Mouse (Mus musculus): Measurements from ENCODE around the gene Brap. TPM values are rescaled to one million over a fixed set of nuclear protein-coding genes. Genes with fewer than 3 reads are reported as not detected.

Gene Brap
- total and polyA plus RNA-seq, 2 experiments: 48.1 to 95.5 TPM

- Histone ChIP-seq H3K4me1 (ENCODE audit: control insufficient read depth, insufficient read depth, low read length) (peaks cover 31% of the 10 kb centered on the region), H3K79me2 (ENCODE audit: control insufficient read depth, insufficient read depth, low read length) (no peaks in the 10 kb centered on the region; the same call in 1 of the 2 replicates), H3K4me3 (ENCODE audit: insufficient read depth, low read depth, low read length) (no peak overlapping the region), H3K27ac (replicated peaks; ENCODE audit: insufficient read depth, low read depth, low read length) (no peak overlapping the region), H3K27me3 (ENCODE audit: control insufficient read depth, insufficient read depth, low read length) (no peaks in the 10 kb centered on the region), H3K9ac (ENCODE audit: low read depth, low read length) (no peak overlapping the region), H3K36me3 (ENCODE audit: control insufficient read depth, insufficient read depth, low read length) (no peaks in the 10 kb centered on the region)
- TF ChIP-seq POLR2A (IDR thresholded peaks at IDR 0.05; ENCODE audit: extremely low read depth, insufficient read depth, low read length): no peak
- no peak for TF ChIP-seq CTCF (IDR thresholded peaks at IDR 0.05; ENCODE audit: low read depth, low read length)
- DNase-seq (ENCODE audit: extremely low read depth, low read depth, low spot score): no peak
- WGBS: 98% methylated on average over 4 of the region's 4 CpGs
Measured at GRCm38 (mm10) chr5:121692897-121693296, 32.5 kb downstream of the Brap start.

GRCm38 (mm10) chr5:121696761-121697160, 36.4 kb downstream of the Brap start:
- WGBS: 86% methylated on average over 6 of the region's 6 CpGs
- H3K36me3 ChIP-seq (ENCODE audit: control insufficient read depth, insufficient read depth, low read length): no peaks in the 10 kb centered on the region
- H3K4me1 ChIP-seq (ENCODE audit: control insufficient read depth, insufficient read depth, low read length): peaks cover 24% of the 10 kb centered on the region
- H3K27ac ChIP-seq (replicated peaks; ENCODE audit: insufficient read depth, low read depth, low read length): peak overlapping the region; percentile 27
- DNase-seq (ENCODE audit: extremely low read depth, low read depth, low spot score): no peak
- H3K79me2 ChIP-seq (ENCODE audit: control insufficient read depth, insufficient read depth, low read length): no peaks in the 10 kb centered on the region; the same call in 1 of the 2 replicates
- H3K9ac ChIP-seq (ENCODE audit: low read depth, low read length): no peak overlapping the region
- no peak overlapping the region for H3K4me3 ChIP-seq (ENCODE audit: insufficient read depth, low read depth, low read length)
- H3K27me3 ChIP-seq (ENCODE audit: control insufficient read depth, insufficient read depth, low read length): no peaks in the 10 kb centered on the region
- TF ChIP-seq POLR2A (IDR thresholded peaks at IDR 0.05; ENCODE audit: extremely low read depth, insufficient read depth, low read length) (no peak), CTCF (IDR thresholded peaks at IDR 0.05; ENCODE audit: low read depth, low read length) (no peak)

GRCm38 (mm10) chr5:121699891-121700290, 39.5 kb downstream of the Brap start:
- H3K36me3 ChIP-seq (ENCODE audit: control insufficient read depth, insufficient read depth, low read length): no peaks in the 10 kb centered on the region
- H3K79me2 ChIP-seq (ENCODE audit: control insufficient read depth, insufficient read depth, low read length): no peaks in the 10 kb centered on the region
- TF ChIP-seq POLR2A (IDR thresholded peaks at IDR 0.05; ENCODE audit: extremely low read depth, insufficient read depth, low read length) (no peak), CTCF (IDR thresholded peaks at IDR 0.05; ENCODE audit: low read depth, low read length) (no peak)
- DNase-seq (ENCODE audit: extremely low read depth, low read depth, low spot score): peak; percentile 99
- H3K4me1 ChIP-seq (ENCODE audit: control insufficient read depth, insufficient read depth, low read length): peaks cover 36% of the 10 kb centered on the region
- 13% methylated on average over 5 of the region's 5 CpGs for WGBS
- H3K9ac ChIP-seq (ENCODE audit: low read depth, low read length): peak overlapping the region; percentile 82
- peak overlapping the region; percentile 100 for H3K27ac ChIP-seq (replicated peaks; ENCODE audit: insufficient read depth, low read depth, low read length)
- H3K27me3 ChIP-seq (ENCODE audit: control insufficient read depth, insufficient read depth, low read length): no peaks in the 10 kb centered on the region
- H3K4me3 ChIP-seq (ENCODE audit: insufficient read depth, low read depth, low read length): no peak overlapping the region

GRCm38 (mm10) chr5:121700496-121700895, 40.1 kb downstream of the Brap start:
- Histone ChIP-seq H3K9ac (ENCODE audit: low read depth, low read length) (peak overlapping the region; percentile 82), H3K79me2 (ENCODE audit: control insufficient read depth, insufficient read depth, low read length) (no peaks in the 10 kb centered on the region), H3K4me3 (ENCODE audit: insufficient read depth, low read depth, low read length) (peak overlapping the region; percentile 9; the same call in 1 of the 2 replicates), H3K27ac (replicated peaks; ENCODE audit: insufficient read depth, low read depth, low read length) (peak overlapping the region; percentile 100), H3K36me3 (ENCODE audit: control insufficient read depth, insufficient read depth, low read length) (no peaks in the 10 kb centered on the region), H3K27me3 (ENCODE audit: control insufficient read depth, insufficient read depth, low read length) (no peaks in the 10 kb centered on the region), H3K4me1 (ENCODE audit: control insufficient read depth, insufficient read depth, low read length) (peaks cover 36% of the 10 kb centered on the region)
- DNase-seq (ENCODE audit: extremely low read depth, low read depth, low spot score): no peak
- 10% methylated on average over 11 of the region's 11 CpGs for WGBS
- 0 out of 2 replicates have a peak, but pooled peaks have one; percentile 27 for TF ChIP-seq POLR2A (IDR thresholded peaks at IDR 0.05; ENCODE audit: extremely low read depth, insufficient read depth, low read length)
- TF ChIP-seq CTCF (IDR thresholded peaks at IDR 0.05; ENCODE audit: low read depth, low read length): no peak

GRCm38 (mm10) chr5:121701111-121701769, 40.9 kb downstream of the Brap start:
- 17% methylated on average over 8 of the region's 8 CpGs for whole genome bisulfite sequencing
- H3K36me3 ChIP-seq (ENCODE audit: control insufficient read depth, insufficient read depth, low read length): no peaks in the 10 kb centered on the region
- no peaks in the 10 kb centered on the region for H3K27me3 ChIP-seq (ENCODE audit: control insufficient read depth, insufficient read depth, low read length)
- peak overlapping the region; percentile 100 for H3K27ac ChIP-seq (replicated peaks; ENCODE audit: insufficient read depth, low read depth, low read length)
- no peaks in the 10 kb centered on the region for H3K79me2 ChIP-seq (ENCODE audit: control insufficient read depth, insufficient read depth, low read length)
- H3K9ac ChIP-seq (ENCODE audit: low read depth, low read length): peak overlapping the region; percentile 15
- no peak for TF ChIP-seq CTCF (IDR thresholded peaks at IDR 0.05; ENCODE audit: low read depth, low read length)
- TF ChIP-seq POLR2A (IDR thresholded peaks at IDR 0.05; ENCODE audit: extremely low read depth, insufficient read depth, low read length): no peak
- H3K4me3 ChIP-seq (ENCODE audit: insufficient read depth, low read depth, low read length): no peak overlapping the region
- DNase-seq (ENCODE audit: extremely low read depth, low read depth, low spot score): peak; percentile 79
- peaks cover 36% of the 10 kb centered on the region for H3K4me1 ChIP-seq (ENCODE audit: control insufficient read depth, insufficient read depth, low read length)

GRCm38 (mm10) chr5:121703341-121703740, 43.0 kb downstream of the Brap start:
- Histone ChIP-seq H3K27me3 (ENCODE audit: control insufficient read depth, insufficient read depth, low read length) (no peaks in the 10 kb centered on the region), H3K4me1 (ENCODE audit: control insufficient read depth, insufficient read depth, low read length) (peaks cover 30% of the 10 kb centered on the region), H3K36me3 (ENCODE audit: control insufficient read depth, insufficient read depth, low read length) (no peaks in the 10 kb centered on the region), H3K79me2 (ENCODE audit: control insufficient read depth, insufficient read depth, low read length) (no peaks in the 10 kb centered on the region), H3K27ac (replicated peaks; ENCODE audit: insufficient read depth, low read depth, low read length) (peak overlapping the region; percentile 91), H3K4me3 (ENCODE audit: insufficient read depth, low read depth, low read length) (no peak overlapping the region), H3K9ac (ENCODE audit: low read depth, low read length) (no peak overlapping the region; the same call in 1 of the 2 replicates)
- 0% methylated on average over 1 of the region's 1 CpGs for WGBS
- peak; percentile 97 for DNase-seq (ENCODE audit: extremely low read depth, low read depth, low spot score)
- TF ChIP-seq CTCF (IDR thresholded peaks at IDR 0.05; ENCODE audit: low read depth, low read length): no peak

Measured in liver, adult 2 months (tissue).